Mouse (Mus musculus): ENCODE data around the gene Stat6. TPM values are rescaled to one million over a fixed set of nuclear protein-coding genes. Genes with fewer than 3 reads are reported as not detected.

Stat6 gene
- polyA plus RNA-seq, 1 experiment from 2014 or later, result 13.0 TPM

- peak overlapping the region; percentile 93 for H3K4me2 ChIP-seq (ENCODE audit: low read depth, low read length)
- peaks cover 16% of the 10 kb centered on the region for H3K27me3 ChIP-seq (ENCODE audit: insufficient read depth, low read length)
- WGBS (ENCODE audit: insufficient replicate concordance), result 33% methylated on average over 6 of the region's 6 CpGs
- peak overlapping the region; percentile 74 for H3K9ac ChIP-seq (replicated peaks)
- H3K4me1 ChIP-seq (ENCODE audit: insufficient read depth), result peaks cover 28% of the 10 kb centered on the region
- peak overlapping the region; percentile 65; the same call in 1 of the 2 replicates for H3K4me3 ChIP-seq (ENCODE audit: low read depth, low read length)
- no peak for TF ChIP-seq EP300 (IDR thresholded peaks at IDR 0.05; ENCODE audit: low read depth)
- TF ChIP-seq CTCF (IDR thresholded peaks at IDR 0.05; ENCODE audit: low read depth), result no peak
- peak overlapping the region; percentile 91 for H3K27ac ChIP-seq (ENCODE audit: low read depth)
- ATAC-seq, result no peak
- DNase-seq, result no peak
- no peaks in the 10 kb centered on the region; the same call in 1 of the 2 replicates for H3K36me3 ChIP-seq (replicated peaks; ENCODE audit: insufficient read depth, low read length)
- no peaks in the 10 kb centered on the region for H3K9me3 ChIP-seq (ENCODE audit: low read length)
These were observed 24.6 kb upstream of the Stat6 start for GRCm38 (mm10) chr10:127618173-127618572.

GRCm38 (mm10) chr10:127619119-127619721, 23.6 kb upstream of the Stat6 start:
- H3K4me2 ChIP-seq (ENCODE audit: low read depth, low read length), result peak overlapping the region; percentile 93
- peaks cover 16% of the 10 kb centered on the region for H3K27me3 ChIP-seq (ENCODE audit: insufficient read depth, low read length)
- no peaks in the 10 kb centered on the region for H3K9me3 ChIP-seq (ENCODE audit: low read length)
- no peak for TF ChIP-seq CTCF (IDR thresholded peaks at IDR 0.05; ENCODE audit: low read depth)
- no peak for TF ChIP-seq EP300 (IDR thresholded peaks at IDR 0.05; ENCODE audit: low read depth)
- H3K4me1 ChIP-seq (ENCODE audit: insufficient read depth), result peaks cover 28% of the 10 kb centered on the region
- H3K4me3 ChIP-seq (ENCODE audit: low read depth, low read length), result peak overlapping the region; percentile 65
- H3K36me3 ChIP-seq (replicated peaks; ENCODE audit: insufficient read depth, low read length), result no peaks in the 10 kb centered on the region; the same call in 1 of the 2 replicates
- no peak for DNase-seq
- peak overlapping the region; percentile 91 for H3K27ac ChIP-seq (ENCODE audit: low read depth)
- ATAC-seq, result no peak
- peak overlapping the region; percentile 74 for H3K9ac ChIP-seq (replicated peaks)
- WGBS (ENCODE audit: insufficient replicate concordance), result 28% methylated on average over 8 of the region's 8 CpGs

- peaks cover 28% of the 10 kb centered on the region for H3K4me1 ChIP-seq (ENCODE audit: insufficient read depth)
These were observed 22.8 kb upstream of the Stat6 start for GRCm38 (mm10) chr10:127619941-127620405.

GRCm38 (mm10) chr10:127620406-127621190, 22.2 kb upstream of the Stat6 start, which contains the start of gene Lrp1:
TSS of gene Lrp1 (minus strand) at chr10:127621148.
- DNase-seq (no peak), ATAC-seq (no peak)
- Histone ChIP-seq H3K27ac (ENCODE audit: low read depth) (peak within 1 kb of the TSS; percentile 95), H3K4me1 (ENCODE audit: insufficient read depth) (peaks cover 26% of the 10 kb centered on the region), H3K4me3 (ENCODE audit: low read depth, low read length) (peak within 1 kb of the TSS; percentile 65), H3K4me2 (ENCODE audit: low read depth, low read length) (peak within 1 kb of the TSS; percentile 93), H3K27me3 (ENCODE audit: insufficient read depth, low read length) (peaks cover 16% of the 10 kb centered on the region), H3K9ac (replicated peaks) (peak within 1 kb of the TSS; percentile 74), H3K9me3 (ENCODE audit: low read length) (no peaks in the 10 kb centered on the region), H3K36me3 (replicated peaks; ENCODE audit: insufficient read depth, low read length) (no peaks in the 10 kb centered on the region; the same call in 1 of the 2 replicates)
- TF ChIP-seq EP300 (IDR thresholded peaks at IDR 0.05; ENCODE audit: low read depth) (no peak), CTCF (IDR thresholded peaks at IDR 0.05; ENCODE audit: low read depth) (no peak)
- 2% methylated on average over 25 of the region's 32 CpGs for WGBS (ENCODE audit: insufficient replicate concordance)

More at GRCm38 (mm10) chr10:127619941-127620405, 22.8 kb upstream of the Stat6 start:
- peak overlapping the region; percentile 65 for H3K4me3 ChIP-seq (ENCODE audit: low read depth, low read length)
- 22% methylated on average over 12 of the region's 12 CpGs for WGBS (ENCODE audit: insufficient replicate concordance)
- DNase-seq (peak; percentile 53), ATAC-seq (no peak)
- H3K27me3 ChIP-seq (ENCODE audit: insufficient read depth, low read length), result peaks cover 16% of the 10 kb centered on the region
- H3K27ac ChIP-seq (ENCODE audit: low read depth), result peak overlapping the region; percentile 91
- TF ChIP-seq CTCF (IDR thresholded peaks at IDR 0.05; ENCODE audit: low read depth) (no peak), EP300 (IDR thresholded peaks at IDR 0.05; ENCODE audit: low read depth) (no peak)
- peak overlapping the region; percentile 74 for H3K9ac ChIP-seq (replicated peaks)
- H3K9me3 ChIP-seq (ENCODE audit: low read length), result no peaks in the 10 kb centered on the region
- H3K4me2 ChIP-seq (ENCODE audit: low read depth, low read length), result peak overlapping the region; percentile 93
- H3K36me3 ChIP-seq (replicated peaks; ENCODE audit: insufficient read depth, low read length), result no peaks in the 10 kb centered on the region; the same call in 1 of the 2 replicates

GRCm38 (mm10) chr10:127621191-127622056, 21.4 kb upstream of the Stat6 start:
- H3K27ac ChIP-seq (ENCODE audit: low read depth), result peak overlapping the region; percentile 95
- DNase-seq (peak; percentile 87), ATAC-seq (peak; percentile 89)
- H3K9ac ChIP-seq (replicated peaks), result peak overlapping the region; percentile 67
- WGBS (ENCODE audit: insufficient replicate concordance), result 1% methylated on average over 35 of the region's 39 CpGs
- H3K27me3 ChIP-seq (ENCODE audit: insufficient read depth, low read length), result peaks cover 16% of the 10 kb centered on the region
- peak overlapping the region; percentile 65 for H3K4me3 ChIP-seq (ENCODE audit: low read depth, low read length)
- H3K4me1 ChIP-seq (ENCODE audit: insufficient read depth), result peaks cover 19% of the 10 kb centered on the region
- TF ChIP-seq EP300 (IDR thresholded peaks at IDR 0.05; ENCODE audit: low read depth) (peak; percentile 65; the same call in 1 of the 2 replicates), CTCF (IDR thresholded peaks at IDR 0.05; ENCODE audit: low read depth) (no peak)
- peaks cover under 1% of the 10 kb centered on the region; the same call in 1 of the 2 replicates for H3K9me3 ChIP-seq (ENCODE audit: low read length)
- peak overlapping the region; percentile 93 for H3K4me2 ChIP-seq (ENCODE audit: low read depth, low read length)
- no peaks in the 10 kb centered on the region; the same call in 1 of the 2 replicates for H3K36me3 ChIP-seq (replicated peaks; ENCODE audit: insufficient read depth, low read length)

Measured in liver, postnatal 0 days (tissue).